Mouse (Mus musculus): ENCODE data around the gene Ctcfl. TPM values are rescaled to one million over a fixed set of nuclear protein-coding genes. Genes with fewer than 3 reads are reported as not detected.

Ctcfl gene
- not detected in 2 replicates for polyA plus RNA-seq (2012; rRNA removed)

- TF ChIP-seq CTCF (IDR thresholded peaks at IDR 0.05; ENCODE audit: extremely low read depth, insufficient read depth, low read length) (no peak), POLR2A (IDR thresholded peaks at IDR 0.05; ENCODE audit: extremely low read depth, insufficient read depth, low read length) (no peak)
- Histone ChIP-seq H3K4me1 (ENCODE audit: control insufficient read depth, insufficient read depth, low read length) (no peaks in the 10 kb centered on the region), H3K27ac (ENCODE audit: insufficient read depth, low read length) (no peak within 1 kb of the TSS), H3K4me3 (ENCODE audit: insufficient read depth, low read length) (no peak within 1 kb of the TSS)
These were observed at the start of gene Ctcfl for GRCm38 (mm10) chr2:173119023-173119944. Ctcfl (minus strand) TSS chr2:173119525.

GRCm38 (mm10) chr2:173168411-173168851 lies 49.1 kb upstream of the Ctcfl start:
- Histone ChIP-seq H3K27ac (ENCODE audit: insufficient read depth, low read length) (0 out of 2 replicates have a peak overlapping the region, but pooled peaks have one; percentile 31), H3K4me3 (ENCODE audit: insufficient read depth, low read length) (no peak overlapping the region), H3K4me1 (ENCODE audit: control insufficient read depth, insufficient read depth, low read length) (peaks cover 5% of the 10 kb centered on the region)
- TF ChIP-seq CTCF (IDR thresholded peaks at IDR 0.05; ENCODE audit: extremely low read depth, insufficient read depth, low read length) (no peak), POLR2A (IDR thresholded peaks at IDR 0.05; ENCODE audit: extremely low read depth, insufficient read depth, low read length) (no peak)

GRCm38 (mm10) chr2:173165357-173165756 lies 46.0 kb upstream of the Ctcfl start:
- Histone ChIP-seq H3K4me1 (ENCODE audit: control insufficient read depth, insufficient read depth, low read length) (peaks cover 3% of the 10 kb centered on the region), H3K4me3 (ENCODE audit: insufficient read depth, low read length) (no peak overlapping the region), H3K27ac (ENCODE audit: insufficient read depth, low read length) (no peak overlapping the region)
- TF ChIP-seq CTCF (IDR thresholded peaks at IDR 0.05; ENCODE audit: extremely low read depth, insufficient read depth, low read length) (no peak), POLR2A (IDR thresholded peaks at IDR 0.05; ENCODE audit: extremely low read depth, insufficient read depth, low read length) (no peak)

GRCm38 (mm10) chr2:173164946-173165345 lies 45.6 kb upstream of the Ctcfl start:
- TF ChIP-seq CTCF (IDR thresholded peaks at IDR 0.05; ENCODE audit: extremely low read depth, insufficient read depth, low read length) (no peak), POLR2A (IDR thresholded peaks at IDR 0.05; ENCODE audit: extremely low read depth, insufficient read depth, low read length) (no peak)
- Histone ChIP-seq H3K4me3 (ENCODE audit: insufficient read depth, low read length) (no peak overlapping the region), H3K4me1 (ENCODE audit: control insufficient read depth, insufficient read depth, low read length) (peaks cover 3% of the 10 kb centered on the region), H3K27ac (ENCODE audit: insufficient read depth, low read length) (no peak overlapping the region)

GRCm38 (mm10) chr2:173164358-173164757 lies 45.0 kb upstream of the Ctcfl start:
- no peak overlapping the region for H3K4me3 ChIP-seq (ENCODE audit: insufficient read depth, low read length)
- no peak overlapping the region for H3K27ac ChIP-seq (ENCODE audit: insufficient read depth, low read length)
- TF ChIP-seq POLR2A (IDR thresholded peaks at IDR 0.05; ENCODE audit: extremely low read depth, insufficient read depth, low read length) (no peak), CTCF (IDR thresholded peaks at IDR 0.05; ENCODE audit: extremely low read depth, insufficient read depth, low read length) (peak; percentile 43)
- peaks cover 3% of the 10 kb centered on the region for H3K4me1 ChIP-seq (ENCODE audit: control insufficient read depth, insufficient read depth, low read length)

GRCm38 (mm10) chr2:173163380-173163779 lies 44.1 kb upstream of the Ctcfl start:
- H3K4me1 ChIP-seq (ENCODE audit: control insufficient read depth, insufficient read depth, low read length): no peaks in the 10 kb centered on the region
- H3K27ac ChIP-seq (ENCODE audit: insufficient read depth, low read length): no peak overlapping the region
- TF ChIP-seq CTCF (IDR thresholded peaks at IDR 0.05; ENCODE audit: extremely low read depth, insufficient read depth, low read length) (no peak), POLR2A (IDR thresholded peaks at IDR 0.05; ENCODE audit: extremely low read depth, insufficient read depth, low read length) (no peak)
- H3K4me3 ChIP-seq (ENCODE audit: insufficient read depth, low read length): no peak overlapping the region

- Histone ChIP-seq H3K27ac (ENCODE audit: insufficient read depth, low read length) (no peak overlapping the region), H3K4me1 (ENCODE audit: control insufficient read depth, insufficient read depth, low read length) (no peaks in the 10 kb centered on the region), H3K4me3 (ENCODE audit: insufficient read depth, low read length) (no peak overlapping the region)
- TF ChIP-seq CTCF (IDR thresholded peaks at IDR 0.05; ENCODE audit: extremely low read depth, insufficient read depth, low read length) (peak; percentile 69), POLR2A (IDR thresholded peaks at IDR 0.05; ENCODE audit: extremely low read depth, insufficient read depth, low read length) (no peak)
These were observed 40.3 kb upstream of the Ctcfl start for GRCm38 (mm10) chr2:173159354-173160311.

GRCm38 (mm10) chr2:173158390-173159055 lies 39.2 kb upstream of the Ctcfl start:
- Histone ChIP-seq H3K4me3 (ENCODE audit: insufficient read depth, low read length) (no peak overlapping the region), H3K4me1 (ENCODE audit: control insufficient read depth, insufficient read depth, low read length) (no peaks in the 10 kb centered on the region), H3K27ac (ENCODE audit: insufficient read depth, low read length) (no peak overlapping the region)
- TF ChIP-seq CTCF (IDR thresholded peaks at IDR 0.05; ENCODE audit: extremely low read depth, insufficient read depth, low read length): no peak
- no peak for TF ChIP-seq POLR2A (IDR thresholded peaks at IDR 0.05; ENCODE audit: extremely low read depth, insufficient read depth, low read length)

- Histone ChIP-seq H3K27ac (ENCODE audit: insufficient read depth, low read length) (no peak overlapping the region), H3K4me1 (ENCODE audit: control insufficient read depth, insufficient read depth, low read length) (no peaks in the 10 kb centered on the region), H3K4me3 (ENCODE audit: insufficient read depth, low read length) (no peak overlapping the region)
- TF ChIP-seq CTCF (IDR thresholded peaks at IDR 0.05; ENCODE audit: extremely low read depth, insufficient read depth, low read length) (no peak), POLR2A (IDR thresholded peaks at IDR 0.05; ENCODE audit: extremely low read depth, insufficient read depth, low read length) (no peak)
These were observed 38.5 kb upstream of the Ctcfl start for GRCm38 (mm10) chr2:173157871-173158270.

All from cortical plate, adult 2 months (tissue).